Mouse (Mus musculus): ENCODE results near the gene Ccnj.

The Ccnj gene
- long read RNA-seq, experiment 1, partial matches to known transcripts: 0 of 3 reads
- long read RNA-seq, experiment 1, other reads (novel, unspliced or antisense): 3 of 3 reads
- long read RNA-seq, experiment 2: 0 reads

GRCm38 (mm10) chr19:40830703-40831415 lies at the start of gene Ccnj:
Gene Ccnj (plus strand): TSS chr19:40831279.
- intact Hi-C loops (cut with DNase I): no loop called here

GRCm38 (mm10) chr19:40788004-40788714 lies 42.9 kb upstream of the Ccnj start:
- intact Hi-C loops (cut with DNase I): no loop called here

GRCm38 (mm10) chr19:40788715-40789084 lies 42.4 kb upstream of the Ccnj start:
- intact Hi-C loops (cut with DNase I): no loop called here

- intact Hi-C loops (cut with DNase I): no loop called here
Measured at GRCm38 (mm10) chr19:40805176-40805737, 25.8 kb upstream of the Ccnj start.

GRCm38 (mm10) chr19:40809858-40810257 lies 21.2 kb upstream of the Ccnj start:
- intact Hi-C loops (cut with DNase I): no loop called here

GRCm38 (mm10) chr19:40811840-40812239 lies 19.2 kb upstream of the Ccnj start:
- intact Hi-C loops (cut with DNase I): no loop called here

- intact Hi-C loops (cut with DNase I): no loop called here
Measured at GRCm38 (mm10) chr19:40812778-40813177, 18.3 kb upstream of the Ccnj start.

GRCm38 (mm10) chr19:40813385-40813784 lies 17.7 kb upstream of the Ccnj start:
- intact Hi-C loops (cut with DNase I): no loop called here

- intact Hi-C loops (cut with DNase I): no loop called here
Measured at GRCm38 (mm10) chr19:40815645-40816183, 15.4 kb upstream of the Ccnj start.

- intact Hi-C loops (cut with DNase I): no loop called here
Measured at GRCm38 (mm10) chr19:40817901-40818532, 13.1 kb upstream of the Ccnj start.

GRCm38 (mm10) chr19:40818764-40819163 lies 12.3 kb upstream of the Ccnj start:
- intact Hi-C loops (cut with DNase I): no loop called here

GRCm38 (mm10) chr19:40821306-40821825 lies 9.7 kb upstream of the Ccnj start:
- intact Hi-C loops (cut with DNase I): no loop called here

GRCm38 (mm10) chr19:40825636-40826035 lies 5.4 kb upstream of the Ccnj start:
- intact Hi-C loops (cut with DNase I): no loop called here

GRCm38 (mm10) chr19:40826735-40827134 lies 4.3 kb upstream of the Ccnj start:
- intact Hi-C loops (cut with DNase I): no loop called here

- intact Hi-C loops (cut with DNase I): no loop called here
Measured at GRCm38 (mm10) chr19:40830198-40830597, 881 bp upstream of the Ccnj start.

GRCm38 (mm10) chr19:40831416-40832201 lies 530 bp downstream of the Ccnj start:
- intact Hi-C loops (cut with DNase I): no loop called here

GRCm38 (mm10) chr19:40832361-40832760 lies 1.3 kb downstream of the Ccnj start:
- intact Hi-C loops (cut with DNase I): no loop called here

GRCm38 (mm10) chr19:40834436-40834835 lies 3.4 kb downstream of the Ccnj start:
- intact Hi-C loops (cut with DNase I): no loop called here

- intact Hi-C loops (cut with DNase I): no loop called here
Measured at GRCm38 (mm10) chr19:40838205-40838604, 7.1 kb downstream of the Ccnj start.

GRCm38 (mm10) chr19:40840303-40840702 lies 9.2 kb downstream of the Ccnj start:
- intact Hi-C loops (cut with DNase I): no loop called here

GRCm38 (mm10) chr19:40841083-40841482 lies 10.0 kb downstream of the Ccnj start:
- intact Hi-C loops (cut with DNase I): no loop called here
